Mouse (Mus musculus): Measurements from ENCODE around the gene Ano3.

DNA sequence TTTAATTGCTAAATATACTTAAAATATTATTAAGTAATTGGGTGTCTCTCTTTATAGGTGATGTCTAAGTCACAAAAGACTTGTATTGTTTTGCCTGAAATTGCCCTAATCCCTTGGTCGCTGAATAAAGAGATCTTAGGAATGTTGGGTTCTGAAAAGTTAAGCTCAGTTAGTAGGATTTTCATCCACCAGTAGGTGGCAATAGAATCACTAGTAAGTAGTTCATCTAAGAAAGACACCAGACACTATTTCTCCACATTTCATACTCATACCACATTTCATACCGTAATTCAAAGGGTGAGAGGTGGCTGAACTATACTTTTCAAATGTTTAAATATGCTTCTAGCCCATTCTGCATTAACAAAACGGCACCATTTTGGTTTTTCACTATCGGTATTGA, 287.4 kb downstream of the Ano3 start:
- TF ChIP-seq CTCF (IDR thresholded peaks at IDR 0.05; ENCODE audit: control insufficient read depth, insufficient read depth, insufficient replicate concordance, low read depth, low read length) = no peak
- no peak for TF ChIP-seq POLR2A (IDR thresholded peaks at IDR 0.05; ENCODE audit: control insufficient read depth, low read depth, low read length)

All from testis, adult 2 months (tissue).